Mouse (Mus musculus): ENCODE results near the gene Ncaph2. TPM values are rescaled to one million over a fixed set of nuclear protein-coding genes. Genes with fewer than 3 reads are reported as not detected.

Ncaph2 gene
- 9.6 TPM for polyA plus RNA-seq (2014; fragmentation: Illumina TruSeq; extraction: RNeasy Lipid Tissue Mini Kit (QIAGEN cat#74804); ENCODE audit: low read depth, low replicate concordance)

GRCm38 (mm10) chr15:89355241-89356187 is at the start of gene Ncaph2, which contains the start of gene Lmf2:
Gene Ncaph2, plus strand, starts transcription at chr15:89355719.
Gene Lmf2, minus strand, starts transcription at chr15:89355659.

GRCm38 (mm10) chr15:89315190-89315731 is 40.3 kb upstream of the Ncaph2 start, which contains the start of gene Sbf1:
Gene Sbf1, minus strand, starts transcription at chr15:89315311.

GRCm38 (mm10) chr15:89322670-89323522 is 32.6 kb upstream of the Ncaph2 start, which contains the start of gene Adm2:
Gene Adm2, plus strand, starts transcription at chr15:89322720.

GRCm38 (mm10) chr15:89334271-89334670 is 21.2 kb upstream of the Ncaph2 start, which contains the start of gene Miox:
Gene Miox, plus strand, starts transcription at chr15:89334398.

GRCm38 (mm10) chr15:89373762-89374248 is 18.3 kb downstream of the Ncaph2 start, which contains the start of gene Sco2:
Gene Sco2, minus strand, starts transcription at chr15:89373846.

GRCm38 (mm10) chr15:89376957-89377356 is 21.4 kb downstream of the Ncaph2 start, which contains the start of gene Tymp:
Gene Tymp, minus strand, starts transcription at chr15:89377039.

GRCm38 (mm10) chr15:89378831-89379401 is 23.4 kb downstream of the Ncaph2 start, which contains the start of gene Odf3b:
Gene Odf3b, minus strand, starts transcription at chr15:89379282.

GRCm38 (mm10) chr15:89384617-89385016 is 29.1 kb downstream of the Ncaph2 start, which contains the start of gene Klhdc7b:
Gene Klhdc7b, plus strand, starts transcription at chr15:89384917.

GRCm38 (mm10) chr15:89410118-89410517 is 54.6 kb downstream of the Ncaph2 start, which contains the start of gene Syce3:
Gene Syce3, minus strand, starts transcription at chr15:89410503.

Other genes starting within 250 kb of the Ncaph2 start
- gene Tubgcp6, start 232.6 kb upstream of the Ncaph2 start, polyA plus RNA-seq (2014; fragmentation: Illumina TruSeq; extraction: RNeasy Lipid Tissue Mini Kit (QIAGEN cat#74804); ENCODE audit: low read depth, low replicate concordance): 0.81 TPM
- gene Hdac10, start 227.0 kb upstream of the Ncaph2 start, polyA plus RNA-seq (2014; fragmentation: Illumina TruSeq; extraction: RNeasy Lipid Tissue Mini Kit (QIAGEN cat#74804); ENCODE audit: low read depth, low replicate concordance): 0.32 TPM
- gene Mapk12, start 215.0 kb upstream of the Ncaph2 start, polyA plus RNA-seq (2014; fragmentation: Illumina TruSeq; extraction: RNeasy Lipid Tissue Mini Kit (QIAGEN cat#74804); ENCODE audit: low read depth, low replicate concordance): 0.97 TPM
- not detected for gene Mapk11, start 206.1 kb upstream of the Ncaph2 start, polyA plus RNA-seq (2014; fragmentation: Illumina TruSeq; extraction: RNeasy Lipid Tissue Mini Kit (QIAGEN cat#74804); ENCODE audit: low read depth, low replicate concordance)
- 6.3 TPM for gene Plxnb2, start 174.9 kb upstream of the Ncaph2 start, polyA plus RNA-seq (2014; fragmentation: Illumina TruSeq; extraction: RNeasy Lipid Tissue Mini Kit (QIAGEN cat#74804); ENCODE audit: low read depth, low replicate concordance)
- 0.12 TPM for gene Dennd6b, start 159.2 kb upstream of the Ncaph2 start, polyA plus RNA-seq (2014; fragmentation: Illumina TruSeq; extraction: RNeasy Lipid Tissue Mini Kit (QIAGEN cat#74804); ENCODE audit: low read depth, low replicate concordance)
- gene Ppp6r2, start 144.2 kb upstream of the Ncaph2 start, polyA plus RNA-seq (2014; fragmentation: Illumina TruSeq; extraction: RNeasy Lipid Tissue Mini Kit (QIAGEN cat#74804); ENCODE audit: low read depth, low replicate concordance): 8.4 TPM
- 1.9 TPM for gene Sbf1, start 40.4 kb upstream of the Ncaph2 start, polyA plus RNA-seq (2014; fragmentation: Illumina TruSeq; extraction: RNeasy Lipid Tissue Mini Kit (QIAGEN cat#74804); ENCODE audit: low read depth, low replicate concordance)
- gene Adm2, start 33.0 kb upstream of the Ncaph2 start, polyA plus RNA-seq (2014; fragmentation: Illumina TruSeq; extraction: RNeasy Lipid Tissue Mini Kit (QIAGEN cat#74804); ENCODE audit: low read depth, low replicate concordance): not detected
- gene Miox, start 21.3 kb upstream of the Ncaph2 start, polyA plus RNA-seq (2014; fragmentation: Illumina TruSeq; extraction: RNeasy Lipid Tissue Mini Kit (QIAGEN cat#74804); ENCODE audit: low read depth, low replicate concordance): 255 TPM
- gene Lmf2, start 60 bp upstream of the Ncaph2 start, polyA plus RNA-seq (2014; fragmentation: Illumina TruSeq; extraction: RNeasy Lipid Tissue Mini Kit (QIAGEN cat#74804); ENCODE audit: low read depth, low replicate concordance): 0.93 TPM
- 1.4 TPM for gene Sco2, start 18.1 kb downstream of the Ncaph2 start, polyA plus RNA-seq (2014; fragmentation: Illumina TruSeq; extraction: RNeasy Lipid Tissue Mini Kit (QIAGEN cat#74804); ENCODE audit: low read depth, low replicate concordance)
- not detected for gene Tymp, start 21.3 kb downstream of the Ncaph2 start, polyA plus RNA-seq (2014; fragmentation: Illumina TruSeq; extraction: RNeasy Lipid Tissue Mini Kit (QIAGEN cat#74804); ENCODE audit: low read depth, low replicate concordance)
- gene Odf3b, start 23.6 kb downstream of the Ncaph2 start, polyA plus RNA-seq (2014; fragmentation: Illumina TruSeq; extraction: RNeasy Lipid Tissue Mini Kit (QIAGEN cat#74804); ENCODE audit: low read depth, low replicate concordance): not detected
- gene Klhdc7b, start 29.2 kb downstream of the Ncaph2 start, polyA plus RNA-seq (2014; fragmentation: Illumina TruSeq; extraction: RNeasy Lipid Tissue Mini Kit (QIAGEN cat#74804); ENCODE audit: low read depth, low replicate concordance): not detected
- not detected for gene Syce3, start 54.8 kb downstream of the Ncaph2 start, polyA plus RNA-seq (2014; fragmentation: Illumina TruSeq; extraction: RNeasy Lipid Tissue Mini Kit (QIAGEN cat#74804); ENCODE audit: low read depth, low replicate concordance)
- 1.7 TPM for gene Cpt1b, start 70.1 kb downstream of the Ncaph2 start, polyA plus RNA-seq (2014; fragmentation: Illumina TruSeq; extraction: RNeasy Lipid Tissue Mini Kit (QIAGEN cat#74804); ENCODE audit: low read depth, low replicate concordance)
- gene C730034F03Rik, start 73.9 kb downstream of the Ncaph2 start, polyA plus RNA-seq (2014; fragmentation: Illumina TruSeq; extraction: RNeasy Lipid Tissue Mini Kit (QIAGEN cat#74804); ENCODE audit: low read depth, low replicate concordance): 0.61 TPM
- not detected for gene Gm44502, start 74.0 kb downstream of the Ncaph2 start, polyA plus RNA-seq (2014; fragmentation: Illumina TruSeq; extraction: RNeasy Lipid Tissue Mini Kit (QIAGEN cat#74804); ENCODE audit: low read depth, low replicate concordance)
- gene Chkb, start 74.2 kb downstream of the Ncaph2 start, polyA plus RNA-seq (2014; fragmentation: Illumina TruSeq; extraction: RNeasy Lipid Tissue Mini Kit (QIAGEN cat#74804); ENCODE audit: low read depth, low replicate concordance): 27.7 TPM
- gene Mapk8ip2, start 98.2 kb downstream of the Ncaph2 start, polyA plus RNA-seq (2014; fragmentation: Illumina TruSeq; extraction: RNeasy Lipid Tissue Mini Kit (QIAGEN cat#74804); ENCODE audit: low read depth, low replicate concordance): 0.08 TPM
- gene Arsa, start 121.7 kb downstream of the Ncaph2 start, polyA plus RNA-seq (2014; fragmentation: Illumina TruSeq; extraction: RNeasy Lipid Tissue Mini Kit (QIAGEN cat#74804); ENCODE audit: low read depth, low replicate concordance): 2.9 TPM
- gene Shank3, start 143.9 kb downstream of the Ncaph2 start, polyA plus RNA-seq (2014; fragmentation: Illumina TruSeq; extraction: RNeasy Lipid Tissue Mini Kit (QIAGEN cat#74804); ENCODE audit: low read depth, low replicate concordance): 0.36 TPM
- gene Acr, start 212.6 kb downstream of the Ncaph2 start, polyA plus RNA-seq (2014; fragmentation: Illumina TruSeq; extraction: RNeasy Lipid Tissue Mini Kit (QIAGEN cat#74804); ENCODE audit: low read depth, low replicate concordance): not detected
- 10.5 TPM for gene Rabl2, start 236.2 kb downstream of the Ncaph2 start, polyA plus RNA-seq (2014; fragmentation: Illumina TruSeq; extraction: RNeasy Lipid Tissue Mini Kit (QIAGEN cat#74804); ENCODE audit: low read depth, low replicate concordance)